Mouse (Mus musculus): Measurements from ENCODE around the gene Atf2. TPM values are rescaled to one million over a fixed set of nuclear protein-coding genes. Genes with fewer than 3 reads are reported as not detected.
A peak's percentile ranks its signal among the peaks of the same experiment; 100 is the strongest.

The Atf2 gene
- polyA plus RNA-seq, 1 experiment from 2014 or later: 14.4 TPM

- Histone ChIP-seq H3K4me2 (ENCODE audit: low read depth, low read length) (no peak overlapping the region), H3K9ac (replicated peaks) (no peak overlapping the region), H3K27ac (ENCODE audit: low read depth) (no peak overlapping the region), H3K9me3 (ENCODE audit: low read length) (no peaks in the 10 kb centered on the region), H3K27me3 (ENCODE audit: insufficient read depth, low read length) (no peaks in the 10 kb centered on the region), H3K4me1 (ENCODE audit: insufficient read depth) (no peaks in the 10 kb centered on the region), H3K4me3 (ENCODE audit: low read depth, low read length) (no peak overlapping the region), H3K36me3 (replicated peaks; ENCODE audit: insufficient read depth, low read length) (no peaks in the 10 kb centered on the region)
- ATAC-seq: no peak
- 56% methylated on average over 3 of the region's 3 CpGs for WGBS (ENCODE audit: insufficient replicate concordance)
- no peak for DNase-seq
- no peak for TF ChIP-seq CTCF (IDR thresholded peaks at IDR 0.05; ENCODE audit: low read depth)
- TF ChIP-seq EP300 (IDR thresholded peaks at IDR 0.05; ENCODE audit: low read depth): no peak
Measured at GRCm38 (mm10) chr2:73925539-73925938, 33.1 kb upstream of the Atf2 start.

GRCm38 (mm10) chr2:73925089-73925488 is 32.6 kb upstream of the Atf2 start:
- Histone ChIP-seq H3K4me2 (ENCODE audit: low read depth, low read length) (no peak overlapping the region), H3K4me1 (ENCODE audit: insufficient read depth) (no peaks in the 10 kb centered on the region), H3K27ac (ENCODE audit: low read depth) (no peak overlapping the region), H3K9ac (replicated peaks) (no peak overlapping the region), H3K9me3 (ENCODE audit: low read length) (no peaks in the 10 kb centered on the region), H3K27me3 (ENCODE audit: insufficient read depth, low read length) (no peaks in the 10 kb centered on the region), H3K36me3 (replicated peaks; ENCODE audit: insufficient read depth, low read length) (no peaks in the 10 kb centered on the region), H3K4me3 (ENCODE audit: low read depth, low read length) (no peak overlapping the region)
- DNase-seq: peak; percentile 38
- no peak for ATAC-seq
- TF ChIP-seq CTCF (IDR thresholded peaks at IDR 0.05; ENCODE audit: low read depth): peak; percentile 42
- TF ChIP-seq EP300 (IDR thresholded peaks at IDR 0.05; ENCODE audit: low read depth): no peak
- WGBS (ENCODE audit: insufficient replicate concordance): 20% methylated on average over 5 of the region's 5 CpGs

GRCm38 (mm10) chr2:73919642-73920041 is 27.2 kb upstream of the Atf2 start:
- DNase-seq (no peak), ATAC-seq (no peak)
- no peak for TF ChIP-seq CTCF (IDR thresholded peaks at IDR 0.05; ENCODE audit: low read depth)
- no peak for TF ChIP-seq EP300 (IDR thresholded peaks at IDR 0.05; ENCODE audit: low read depth)
- no peak overlapping the region for H3K27ac ChIP-seq (ENCODE audit: low read depth)
- no peaks in the 10 kb centered on the region for H3K36me3 ChIP-seq (replicated peaks; ENCODE audit: insufficient read depth, low read length)
- no peaks in the 10 kb centered on the region for H3K9me3 ChIP-seq (ENCODE audit: low read length)
- no peaks in the 10 kb centered on the region for H3K27me3 ChIP-seq (ENCODE audit: insufficient read depth, low read length)
- no peak overlapping the region for H3K9ac ChIP-seq (replicated peaks)
- H3K4me3 ChIP-seq (ENCODE audit: low read depth, low read length): no peak overlapping the region
- no peak overlapping the region for H3K4me2 ChIP-seq (ENCODE audit: low read depth, low read length)
- 66% methylated on average over 7 of the region's 7 CpGs for WGBS (ENCODE audit: insufficient replicate concordance)
- no peaks in the 10 kb centered on the region for H3K4me1 ChIP-seq (ENCODE audit: insufficient read depth)

- H3K27me3 ChIP-seq (ENCODE audit: insufficient read depth, low read length): no peaks in the 10 kb centered on the region
- TF ChIP-seq EP300 (IDR thresholded peaks at IDR 0.05; ENCODE audit: low read depth) (no peak), CTCF (IDR thresholded peaks at IDR 0.05; ENCODE audit: low read depth) (no peak)
- ATAC-seq: no peak
- H3K36me3 ChIP-seq (replicated peaks; ENCODE audit: insufficient read depth, low read length): peaks cover 24% of the 10 kb centered on the region
- peaks cover 13% of the 10 kb centered on the region for H3K4me1 ChIP-seq (ENCODE audit: insufficient read depth)
- no peak overlapping the region for H3K9ac ChIP-seq (replicated peaks)
- peak overlapping the region; percentile 85; the same call in 1 of the 2 replicates for H3K4me2 ChIP-seq (ENCODE audit: low read depth, low read length)
- 22% methylated on average over 3 of the region's 3 CpGs for WGBS (ENCODE audit: insufficient replicate concordance)
- H3K27ac ChIP-seq (ENCODE audit: low read depth): 0 out of 2 replicates have a peak overlapping the region, but pooled peaks have one; percentile 98
- H3K4me3 ChIP-seq (ENCODE audit: low read depth, low read length): no peak overlapping the region
- no peaks in the 10 kb centered on the region for H3K9me3 ChIP-seq (ENCODE audit: low read length)
- no peak for DNase-seq
Measured at GRCm38 (mm10) chr2:73912264-73912663, 19.8 kb upstream of the Atf2 start.

GRCm38 (mm10) chr2:73911175-73911700 is 18.8 kb upstream of the Atf2 start, which contains the start of gene Atp5g3:
TSS of gene Atp5g3 (minus strand) at chr2:73911326.
- H3K9me3 ChIP-seq (ENCODE audit: low read length): no peaks in the 10 kb centered on the region
- peak within 1 kb of the TSS; percentile 85 for H3K4me2 ChIP-seq (ENCODE audit: low read depth, low read length)
- H3K9ac ChIP-seq (replicated peaks): peak within 1 kb of the TSS; percentile 99
- H3K27me3 ChIP-seq (ENCODE audit: insufficient read depth, low read length): no peaks in the 10 kb centered on the region
- H3K27ac ChIP-seq (ENCODE audit: low read depth): peak within 1 kb of the TSS; percentile 98
- peak within 1 kb of the TSS; percentile 81 for H3K4me3 ChIP-seq (ENCODE audit: low read depth, low read length)
- H3K4me1 ChIP-seq (ENCODE audit: insufficient read depth): peaks cover 13% of the 10 kb centered on the region
- peak; percentile 91 for ATAC-seq
- peak; percentile 93 for DNase-seq
- WGBS (ENCODE audit: insufficient replicate concordance): under 1% methylated on average over 36 of the region's 38 CpGs
- TF ChIP-seq EP300 (IDR thresholded peaks at IDR 0.05; ENCODE audit: low read depth): peak; percentile 77
- no peak for TF ChIP-seq CTCF (IDR thresholded peaks at IDR 0.05; ENCODE audit: low read depth)
- peaks cover 29% of the 10 kb centered on the region for H3K36me3 ChIP-seq (replicated peaks; ENCODE audit: insufficient read depth, low read length)

GRCm38 (mm10) chr2:73910571-73911174 is 18.2 kb upstream of the Atf2 start:
- H3K9me3 ChIP-seq (ENCODE audit: low read length): no peaks in the 10 kb centered on the region
- H3K4me3 ChIP-seq (ENCODE audit: low read depth, low read length): peak overlapping the region; percentile 81
- peak; percentile 61 for ATAC-seq
- H3K27ac ChIP-seq (ENCODE audit: low read depth): peak overlapping the region; percentile 98
- H3K36me3 ChIP-seq (replicated peaks; ENCODE audit: insufficient read depth, low read length): peaks cover 29% of the 10 kb centered on the region
- peaks cover 13% of the 10 kb centered on the region for H3K4me1 ChIP-seq (ENCODE audit: insufficient read depth)
- WGBS (ENCODE audit: insufficient replicate concordance): under 1% methylated on average over 45 of the region's 50 CpGs
- peak overlapping the region; percentile 85 for H3K4me2 ChIP-seq (ENCODE audit: low read depth, low read length)
- TF ChIP-seq EP300 (IDR thresholded peaks at IDR 0.05; ENCODE audit: low read depth) (no peak), CTCF (IDR thresholded peaks at IDR 0.05; ENCODE audit: low read depth) (no peak)
- no peaks in the 10 kb centered on the region for H3K27me3 ChIP-seq (ENCODE audit: insufficient read depth, low read length)
- H3K9ac ChIP-seq (replicated peaks): peak overlapping the region; percentile 99
- DNase-seq: peak; percentile 72
